Mouse (Mus musculus) ES-E14 (cell line): ENCODE results near the gene Ccng2. TPM values are rescaled to one million over a fixed set of nuclear protein-coding genes. Genes with fewer than 3 reads are reported as not detected.

ENCODE experiments used
- DNase-seq: peaks from one replicate; pipeline ENCODE4 v3.0.0-alpha.2; 2013; ENCODE audit warnings: low read depth, low spot score
- H3K27ac ChIP-seq: 2 replicates; pipeline ENCODE4 v1.5.1; 2012; ENCODE audit warnings: low read depth, mild to moderate bottlenecking, low read length, moderate library complexity, mixed read lengths; ENCODE audit not compliant: poor library complexity, insufficient read depth, severe bottlenecking
- H3K36me3 ChIP-seq: 2 replicates; pipeline ENCODE4 v1.6.1; 2012; ENCODE audit warnings: mild to moderate bottlenecking, low read length, moderate library complexity, mixed read lengths; ENCODE audit not compliant: control insufficient read depth, poor library complexity, insufficient read depth, severe bottlenecking
- H3K4me1 ChIP-seq, 2 experiments: fragments of 150-350 bp in 1 of 2; sonication (generic) in 1 of 2; 2 replicates each; pipeline ENCODE4 v1.6.1; 2012; ENCODE audit warnings: low read length in 2 of 2, mild to moderate bottlenecking in 1 of 2, mixed read lengths in 1 of 2; ENCODE audit not compliant: control insufficient read depth in 2 of 2, insufficient read depth in 2 of 2, poor library complexity in 1 of 2
- H3K4me3 ChIP-seq, 2 experiments: fragments of 150-350 bp in 1 of 2; sonication (generic) in 1 of 2; 2 replicates each; pipeline ENCODE4 v1.5.1; 2012; ENCODE audit warnings: low read length in 2 of 2, low read depth in 1 of 2, mild to moderate bottlenecking in 1 of 2, mixed read lengths in 1 of 2; ENCODE audit not compliant: insufficient read depth in 1 of 2, poor library complexity in 1 of 2, severe bottlenecking in 1 of 2
- H3K9ac ChIP-seq: 2 replicates; pipeline ENCODE4 v1.6.1; 2012; ENCODE audit warnings: low read depth, mild to moderate bottlenecking, low read length, mixed read lengths; ENCODE audit not compliant: poor library complexity, insufficient read depth, severe bottlenecking
- H3K9me3 ChIP-seq: fragments of 150-350 bp; sonication (generic); 2 replicates; pipeline ENCODE4 v1.6.1; 2012; ENCODE audit warnings: low read depth, mild to moderate bottlenecking, low read length; ENCODE audit not compliant: control insufficient read depth, insufficient read depth
- CHD2 ChIP-seq: IDR thresholded peaks from 2 replicates; pipeline ENCODE4 v1.6.1; 2014; ENCODE audit warnings: mild to moderate bottlenecking, low read depth, low read length, inconsistent platforms
- HCFC1 ChIP-seq: IDR thresholded peaks from 2 replicates; pipeline ENCODE4 v1.6.1; 2012; ENCODE audit warnings: low read length, inconsistent platforms, borderline replicate concordance; ENCODE audit not compliant: insufficient read depth
- MAFK ChIP-seq: IDR thresholded peaks from 2 replicates; pipeline ENCODE4 v1.6.1; 2014; ENCODE audit warnings: mild to moderate bottlenecking, low read depth, low read length, inconsistent platforms; ENCODE audit not compliant: insufficient read depth
- ZC3H11A ChIP-seq: IDR thresholded peaks from 2 replicates; pipeline ENCODE4 v1.6.1; 2012; ENCODE audit warnings: low read depth, mild to moderate bottlenecking, inconsistent platforms, low read length, borderline replicate concordance
- ZNF384 ChIP-seq: IDR thresholded peaks from 2 replicates; pipeline ENCODE4 v1.6.1; 2012; ENCODE audit warnings: low read depth, low read length, inconsistent platforms
- in situ Hi-C, 2 experiments: fragments of 600-800 bp; cut with MboI; formaldehyde crosslinking; loops; one replicate each; pipeline ENCODE4 v1.15.1; 2025; ENCODE audit warnings: low sequenced_read_pairs in 2 of 2, inconsistent platforms in 1 of 2; ENCODE audit not compliant: unreplicated experiment in 2 of 2
- total RNA-seq: library from RNA; depleted of rRNA; stranded (reverse); fragments of 300-350 nt; gene quantifications from 2 replicates; pipeline ENCODE4 v1.2.3, GENCODE M21; 2012

Ccng2 gene
- total RNA-seq, 1 experiment: 12.4 TPM

DNA sequence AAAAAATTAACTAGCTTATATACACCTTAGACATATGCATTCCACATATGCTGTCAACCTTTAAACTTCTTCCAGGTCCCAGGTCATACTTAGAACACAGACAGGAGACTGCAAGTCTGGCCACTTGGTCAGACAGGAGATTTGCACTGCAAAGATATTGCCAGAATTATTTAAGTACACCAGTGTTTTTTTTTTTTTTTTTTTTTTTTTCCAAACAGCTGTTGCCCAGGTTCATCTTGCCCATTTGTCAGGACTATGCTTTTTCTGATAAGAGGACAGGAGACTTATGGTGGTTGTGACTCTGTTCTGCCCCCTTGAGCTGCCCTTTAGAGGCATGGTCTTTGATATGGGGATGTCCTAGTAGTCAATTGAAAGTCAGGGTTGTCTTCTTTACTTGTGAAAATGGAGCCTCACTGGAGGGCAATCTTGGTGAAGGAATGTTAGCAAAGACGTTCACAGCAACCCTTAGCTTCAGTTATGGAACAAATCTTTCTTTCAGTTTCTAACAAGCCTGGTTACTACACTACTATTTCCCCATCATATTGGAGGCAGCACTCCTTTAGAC is 2.8 kb upstream of the Ccng2 start:
- no peak for TF ChIP-seq ZNF384
- no peak for TF ChIP-seq HCFC1
- no peak for TF ChIP-seq MAFK
- no peak for TF ChIP-seq ZC3H11A
- no peak for TF ChIP-seq CHD2
- Histone ChIP-seq H3K27ac (no peak overlapping the region), H3K4me1 (peaks cover 0 to 6% of the 10 kb centered on the region in 2 experiments; a peak in 1 of 4 replicates), H3K9ac (no peak overlapping the region), H3K36me3 (no peaks in the 10 kb centered on the region), H3K9me3 (no peaks in the 10 kb centered on the region), H3K4me3 (no peak overlapping the region)
- in situ Hi-C loops: no loop called here
- DNase-seq: no peak

DNA sequence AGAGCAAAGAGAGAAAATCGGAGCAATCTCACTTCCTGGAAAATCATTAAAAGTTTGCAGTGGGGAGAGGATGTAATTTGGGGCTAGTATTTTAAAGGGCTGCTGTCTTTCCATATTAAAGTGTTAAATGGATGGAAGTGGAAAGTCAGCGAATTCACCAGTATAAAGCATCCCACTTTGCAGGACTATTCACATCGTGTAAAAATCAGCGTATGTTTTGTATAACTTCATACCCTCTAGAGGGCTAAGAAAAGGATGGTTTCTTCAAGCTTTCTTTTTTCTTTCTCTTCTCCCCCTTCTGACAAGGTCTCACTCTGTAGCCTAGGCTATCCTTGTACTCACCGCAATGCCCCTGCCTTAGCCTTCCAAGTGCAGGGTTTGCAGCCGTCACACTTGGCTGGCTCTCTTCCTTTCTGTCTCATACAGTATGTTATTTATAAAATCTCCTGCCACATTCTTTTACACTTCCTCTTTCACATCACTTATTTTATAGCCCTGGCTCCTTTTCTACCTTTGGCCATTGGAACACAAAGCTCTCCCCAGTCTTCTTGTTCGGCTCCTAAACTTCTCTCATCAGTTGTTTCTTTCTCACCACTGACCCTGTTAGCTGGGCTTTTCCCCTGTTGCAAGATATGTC is 1.8 kb upstream of the Ccng2 start:
- Histone ChIP-seq H3K36me3 (no peaks in the 10 kb centered on the region; the same call in 1 of the 2 replicates), H3K27ac (no peak overlapping the region), H3K9ac (no peak overlapping the region), H3K4me1 (peaks cover 0 to 6% of the 10 kb centered on the region in 2 experiments; a peak in 1 of 4 replicates), H3K9me3 (no peaks in the 10 kb centered on the region), H3K4me3 (no peak overlapping the region)
- in situ Hi-C loops: no loop called here
- TF ChIP-seq CHD2 (no peak), ZC3H11A (no peak), MAFK (no peak), HCFC1 (no peak), ZNF384 (no peak)
- DNase-seq: no peak

DNA sequence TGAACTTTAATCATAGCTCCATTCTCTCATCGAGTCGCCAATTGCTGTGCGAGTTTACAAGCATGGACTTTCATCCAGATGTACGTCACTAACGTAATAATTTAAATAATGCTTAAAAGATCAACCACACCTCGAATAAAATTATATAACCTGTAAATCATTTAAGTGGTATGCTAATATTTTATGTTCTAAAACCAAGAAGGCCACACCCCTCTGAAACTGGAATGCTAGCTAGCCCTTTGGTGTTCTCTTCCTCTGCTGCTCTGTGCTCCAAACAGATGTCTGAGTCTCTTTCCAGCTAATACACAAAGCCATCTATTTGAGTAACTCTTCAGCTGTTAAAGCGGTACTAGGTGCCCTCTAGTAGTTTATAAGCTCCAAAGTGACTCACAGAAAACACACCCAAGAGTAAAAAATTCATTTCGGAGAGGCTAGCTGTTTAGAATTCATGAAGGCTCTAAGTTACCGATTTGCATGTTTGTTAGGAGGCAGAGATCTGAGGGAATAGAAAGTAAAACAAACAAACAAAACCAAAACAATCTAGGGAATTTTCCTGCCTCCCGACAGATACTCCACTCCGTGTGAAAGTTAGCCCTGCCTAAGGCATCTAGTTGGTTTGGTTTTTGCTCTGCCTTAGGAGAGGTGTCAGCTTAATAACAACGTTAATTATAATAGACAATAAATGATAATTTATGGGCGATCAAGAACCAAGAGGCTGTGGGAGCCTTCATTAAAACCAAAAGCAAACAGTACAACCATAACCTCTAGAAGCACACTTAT is 1.1 kb upstream of the Ccng2 start:
- no peak for DNase-seq
- Histone ChIP-seq H3K4me1 (peaks cover 0 to 6% of the 10 kb centered on the region in 2 experiments; a peak in 1 of 4 replicates), H3K4me3 (no peak overlapping the region; a peak in 1 of 4 replicates), H3K27ac (no peak overlapping the region), H3K9ac (no peak overlapping the region), H3K9me3 (no peaks in the 10 kb centered on the region), H3K36me3 (peaks cover 4% of the 10 kb centered on the region; the same call in 1 of the 2 replicates)
- TF ChIP-seq HCFC1: no peak
- no peak for TF ChIP-seq ZNF384
- TF ChIP-seq ZC3H11A: no peak
- no peak for TF ChIP-seq MAFK
- no peak for TF ChIP-seq CHD2
- in situ Hi-C loops: no loop called here

DNA sequence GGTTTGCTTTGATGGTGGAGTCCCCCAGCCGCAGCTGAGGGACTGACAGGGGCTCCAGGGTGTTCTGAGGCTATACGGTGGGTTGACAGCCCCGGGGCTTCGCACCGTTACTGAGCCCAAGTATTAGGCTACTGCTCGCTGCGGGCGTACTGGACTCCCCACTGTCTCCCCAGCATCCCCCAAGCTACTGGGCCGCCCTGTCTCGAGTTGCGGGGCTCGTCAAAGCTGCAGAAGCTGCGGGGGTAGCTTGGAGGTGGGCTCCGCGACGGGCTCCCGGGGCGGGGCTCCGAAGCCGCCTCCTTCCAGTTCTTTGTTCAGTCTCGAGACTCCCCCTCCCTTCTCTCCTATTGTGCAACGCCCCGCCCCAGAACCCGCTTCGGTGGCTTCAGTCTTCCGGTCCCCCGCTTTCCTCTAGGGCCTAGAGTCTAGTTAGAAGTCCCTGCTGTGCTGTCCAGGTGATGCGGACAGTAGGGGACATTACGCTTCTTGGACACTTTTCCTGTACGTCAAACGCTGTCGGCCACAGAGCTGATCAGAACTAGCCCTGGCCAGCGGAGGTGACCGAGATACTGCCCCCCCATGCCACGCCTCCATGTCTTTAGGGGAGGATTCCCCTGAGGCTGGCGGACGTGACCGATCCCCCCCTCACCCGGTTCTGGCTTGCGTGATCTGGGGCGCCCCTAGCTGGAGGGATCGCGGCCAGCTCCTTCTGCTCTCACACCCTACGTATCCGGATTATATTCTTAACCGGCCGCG is 972 bp downstream of the Ccng2 start:
- Histone ChIP-seq H3K9ac (peak overlapping the region; percentile 96), H3K36me3 (peaks cover 9% of the 10 kb centered on the region; the same call in 1 of the 2 replicates), H3K9me3 (no peaks in the 10 kb centered on the region), H3K4me3 (peak overlapping the region; percentile 72 to 100), H3K27ac (peak overlapping the region; percentile 20; the same call in 1 of the 2 replicates), H3K4me1 (peaks cover 0 to 6% of the 10 kb centered on the region in 2 experiments; a peak in 1 of 4 replicates)
- in situ Hi-C loops: no loop called here
- DNase-seq: peak; percentile 69
- TF ChIP-seq HCFC1: no peak
- no peak for TF ChIP-seq CHD2
- TF ChIP-seq MAFK: no peak
- no peak for TF ChIP-seq ZC3H11A
- TF ChIP-seq ZNF384: no peak
